Mouse (Mus musculus) brown adipose tissue, adult 24 weeks (tissue): ENCODE measurements around the gene Zfp422. TPM values are rescaled to one million over a fixed set of nuclear protein-coding genes. Genes with fewer than 3 reads are reported as not detected.
A peak's percentile ranks its signal among the peaks of the same experiment; 100 is the strongest.

Experiments used
- H3K27ac ChIP-seq: fragments of 200-500 bp; replicated peaks from 2 replicates; pipeline ENCODE4 v1.5.1; 2012; ENCODE audit warnings: low read depth, mild to moderate bottlenecking, low read length
- H3K4me1 ChIP-seq: fragments of 200-500 bp; 2 replicates; pipeline ENCODE4 v1.6.1; 2012; ENCODE audit warnings: low read length, mixed read lengths; ENCODE audit not compliant: control insufficient read depth, insufficient read depth, insufficient read length
- H3K4me3 ChIP-seq: fragments of 200-500 bp; 2 replicates; pipeline ENCODE4 v1.5.1; 2012; ENCODE audit warnings: low read depth, mild to moderate bottlenecking, low read length, moderate library complexity; ENCODE audit not compliant: insufficient read depth
- polyA plus RNA-seq: library from polyadenylated mRNA; stranded (reverse); fragments of >200 nt; gene quantifications from 2 replicates; pipeline ENCODE4 v1.2.4, GENCODE M21; 2012; ENCODE audit not compliant: missing spikeins, insufficient read depth, insufficient read length

The Zfp422 gene
- polyA plus RNA-seq, 1 experiment, result 10.3 TPM

DNA sequence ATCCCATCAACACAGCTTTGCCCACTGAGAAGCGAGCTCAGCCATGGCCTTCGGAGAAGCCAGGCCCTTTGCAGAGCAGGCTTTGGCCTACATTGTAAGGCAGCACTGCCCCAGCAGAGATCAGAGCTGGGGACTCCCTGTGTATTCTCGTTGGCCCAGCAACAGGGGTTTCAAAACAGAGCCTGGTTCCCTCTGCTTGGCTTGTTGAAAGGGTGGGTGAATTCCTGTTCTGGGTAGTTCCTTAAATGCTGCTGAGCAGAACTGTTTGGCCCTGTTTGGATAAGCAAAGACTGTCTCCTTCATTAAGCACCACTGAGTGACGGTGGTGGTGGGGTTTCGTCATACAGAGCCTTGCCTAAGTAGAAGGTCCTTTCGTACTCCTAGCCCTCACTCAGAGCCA is 35.2 kb upstream of the Zfp422 start:
- Histone ChIP-seq H3K4me3 (no peak overlapping the region), H3K27ac (peak overlapping the region; percentile 80), H3K4me1 (no peaks in the 10 kb centered on the region)

GRCm38 (mm10) chr6:116663364-116663763 is 34.6 kb upstream of the Zfp422 start:
- Histone ChIP-seq H3K4me3 (no peak overlapping the region), H3K4me1 (no peaks in the 10 kb centered on the region), H3K27ac (peak overlapping the region; percentile 53; the same call in 1 of the 2 replicates)

DNA sequence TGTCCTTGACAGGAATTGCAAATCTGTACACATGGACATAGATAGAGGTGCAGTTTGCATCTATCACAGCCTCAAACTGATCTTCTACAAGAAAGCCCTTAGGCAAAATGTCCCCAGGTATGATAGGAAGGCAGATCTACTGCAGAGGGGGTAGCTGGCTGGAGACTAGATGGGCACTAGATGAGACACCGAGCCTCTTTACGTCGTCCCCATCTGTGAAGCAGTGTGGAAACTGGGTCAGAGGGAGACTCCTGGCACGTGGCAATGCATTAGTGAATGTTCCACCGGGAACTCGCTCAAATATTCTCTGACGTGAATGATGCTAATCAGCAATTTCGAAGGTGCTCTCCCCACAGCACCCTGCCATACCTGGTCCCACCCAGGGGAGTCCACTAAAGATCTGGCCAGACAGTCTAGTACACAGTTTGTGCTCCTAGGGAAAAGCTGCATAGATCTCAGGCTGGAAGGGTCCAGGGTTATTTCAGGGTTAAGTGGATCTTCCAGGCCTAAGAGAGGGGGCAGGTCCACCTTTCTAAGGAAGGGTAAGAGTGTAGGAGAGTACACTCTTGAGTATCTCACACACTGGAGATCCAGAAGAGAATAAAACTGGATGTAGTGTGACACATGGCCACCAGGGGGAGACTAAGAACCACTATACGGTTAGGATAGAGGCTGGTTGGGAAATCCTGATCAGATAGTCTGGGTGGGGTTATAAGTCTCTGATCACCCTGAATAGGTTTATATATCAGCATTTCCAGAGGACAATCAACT is 25.1 kb upstream of the Zfp422 start:
- Histone ChIP-seq H3K4me1 (peaks cover 13% of the 10 kb centered on the region), H3K4me3 (no peak overlapping the region), H3K27ac (peak overlapping the region; percentile 51)

- Histone ChIP-seq H3K4me3 (peak overlapping the region; percentile 73; the same call in 1 of the 2 replicates), H3K4me1 (peaks cover 18% of the 10 kb centered on the region), H3K27ac (peak overlapping the region; percentile 91)
Measured at GRCm38 (mm10) chr6:116653191-116653590, 24.4 kb upstream of the Zfp422 start.

DNA sequence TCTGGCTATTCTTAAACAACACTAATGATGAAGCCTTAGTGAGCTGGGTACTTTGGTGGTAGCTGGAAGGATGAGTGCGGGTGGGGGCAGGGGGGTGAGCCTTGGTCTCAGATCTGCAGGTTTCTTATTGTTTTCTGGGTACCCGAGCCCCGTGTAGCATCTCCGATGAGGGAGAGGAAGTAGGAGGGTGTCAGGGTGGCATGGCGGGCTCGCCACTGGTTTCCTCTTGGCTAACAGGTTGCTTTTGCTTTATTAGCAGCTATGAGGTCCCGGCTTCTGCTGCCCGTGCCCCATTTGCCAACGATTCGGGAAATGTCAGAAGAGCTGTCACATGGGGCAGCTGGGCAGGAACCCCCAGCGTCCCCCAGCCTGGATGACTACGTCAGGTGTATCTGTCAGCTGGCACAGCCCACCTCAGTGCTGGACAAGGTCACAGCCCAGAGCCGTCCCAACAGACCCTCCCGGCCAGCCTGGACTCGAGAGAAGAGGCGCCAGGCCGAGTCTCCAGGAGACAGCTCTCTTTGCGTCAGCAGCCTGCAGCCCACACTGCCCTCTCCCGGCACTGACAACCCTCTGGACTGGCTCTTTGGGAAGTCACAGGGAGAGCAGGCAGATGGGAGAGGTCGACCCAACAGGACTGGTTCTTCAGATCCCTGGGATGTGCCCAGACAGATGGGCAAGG is 22.8 kb upstream of the Zfp422 start:
- Histone ChIP-seq H3K4me3 (peak overlapping the region; percentile 73), H3K27ac (peak overlapping the region; percentile 91), H3K4me1 (peaks cover 28% of the 10 kb centered on the region)

GRCm38 (mm10) chr6:116650406-116650805 is 21.6 kb upstream of the Zfp422 start, which contains the start of gene Depp1:
TSS of gene Depp1 (plus strand) at chr6:116650609.
- Histone ChIP-seq H3K4me3 (peak within 1 kb of the TSS; percentile 75), H3K4me1 (peaks cover 30% of the 10 kb centered on the region), H3K27ac (peak within 1 kb of the TSS; percentile 96)

DNA sequence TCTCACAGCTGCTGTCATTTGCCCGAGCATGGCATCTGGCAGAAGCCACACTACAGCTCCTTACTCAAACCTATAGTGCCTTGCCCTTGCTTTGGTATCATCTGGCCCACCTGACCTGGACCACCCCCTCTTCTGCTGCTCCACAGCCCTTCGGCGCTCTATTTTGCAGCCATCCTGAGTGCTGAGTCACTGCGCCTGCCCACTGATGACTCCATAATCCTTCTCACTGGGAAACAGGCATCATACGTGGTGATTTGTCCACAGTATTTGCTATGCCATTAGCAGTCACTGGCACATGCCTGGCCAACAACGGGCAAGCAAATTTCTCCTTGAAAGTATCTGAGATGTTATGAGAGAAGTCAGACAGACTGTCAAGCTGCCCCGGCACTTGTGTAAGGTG is 21.0 kb upstream of the Zfp422 start:
- Histone ChIP-seq H3K4me1 (peaks cover 36% of the 10 kb centered on the region), H3K27ac (peak overlapping the region; percentile 87), H3K4me3 (no peak overlapping the region)

GRCm38 (mm10) chr6:116647763-116648162 is 19.0 kb upstream of the Zfp422 start:
- H3K4me3 ChIP-seq, result no peak overlapping the region
- peaks cover 50% of the 10 kb centered on the region for H3K4me1 ChIP-seq
- peak overlapping the region; percentile 84 for H3K27ac ChIP-seq

DNA sequence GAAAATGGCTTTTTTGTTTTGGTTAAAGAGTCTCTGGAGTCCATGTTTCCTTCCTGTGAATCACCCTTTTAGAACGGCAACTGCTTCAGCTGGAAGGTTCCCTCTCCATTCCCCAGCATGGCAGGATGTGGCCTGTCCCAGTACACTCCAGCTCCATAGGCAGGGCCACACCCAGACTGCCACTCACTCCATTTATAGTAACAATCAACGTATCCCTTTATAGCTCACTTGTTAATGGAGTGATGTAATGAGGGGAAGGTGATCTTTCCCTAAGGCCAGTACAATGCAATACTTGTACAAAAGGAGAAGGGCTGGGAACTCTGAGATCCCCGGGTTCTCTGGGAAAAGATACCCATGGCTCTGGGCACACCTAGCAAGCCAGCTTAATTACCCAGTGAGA is 15.5 kb upstream of the Zfp422 start:
- H3K4me3 ChIP-seq, result no peak overlapping the region
- H3K4me1 ChIP-seq, result peaks cover 49% of the 10 kb centered on the region
- H3K27ac ChIP-seq, result peak overlapping the region; percentile 99

GRCm38 (mm10) chr6:116643881-116644280 is 15.1 kb upstream of the Zfp422 start:
- Histone ChIP-seq H3K27ac (peak overlapping the region; percentile 99), H3K4me3 (no peak overlapping the region), H3K4me1 (peaks cover 50% of the 10 kb centered on the region)

DNA sequence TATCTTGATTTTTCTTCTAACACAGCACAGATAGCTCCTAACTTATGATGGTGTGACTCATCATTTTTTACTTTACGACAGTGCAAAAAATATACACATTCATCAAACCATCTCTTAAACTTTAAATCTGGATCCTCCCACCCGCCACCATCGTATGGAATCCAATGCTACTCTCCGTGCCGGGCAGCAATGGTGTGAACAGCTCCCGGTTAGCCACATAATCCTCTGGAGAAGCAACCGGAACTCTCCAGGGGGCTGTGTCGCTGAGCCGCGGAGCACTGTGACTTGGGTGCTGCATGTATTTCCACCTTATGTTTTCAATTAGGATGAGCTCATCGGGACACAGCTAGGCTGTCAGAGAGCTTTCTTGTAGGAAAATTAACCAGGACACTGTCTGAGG is 14.1 kb upstream of the Zfp422 start:
- Histone ChIP-seq H3K27ac (peak overlapping the region; percentile 99), H3K4me1 (peaks cover 50% of the 10 kb centered on the region), H3K4me3 (no peak overlapping the region)

GRCm38 (mm10) chr6:116639663-116640062 is 10.9 kb upstream of the Zfp422 start:
- peaks cover 58% of the 10 kb centered on the region for H3K4me1 ChIP-seq
- peak overlapping the region; percentile 87 for H3K27ac ChIP-seq
- no peak overlapping the region for H3K4me3 ChIP-seq

- Histone ChIP-seq H3K27ac (peak overlapping the region; percentile 87), H3K4me1 (peaks cover 62% of the 10 kb centered on the region), H3K4me3 (no peak overlapping the region)
Measured at GRCm38 (mm10) chr6:116638871-116639270, 10.1 kb upstream of the Zfp422 start.

GRCm38 (mm10) chr6:116637496-116637895 is 8.7 kb upstream of the Zfp422 start:
- Histone ChIP-seq H3K4me1 (peaks cover 52% of the 10 kb centered on the region), H3K27ac (peak overlapping the region; percentile 87; the same call in 1 of the 2 replicates)

GRCm38 (mm10) chr6:116636581-116637235 is 7.9 kb upstream of the Zfp422 start:
- Histone ChIP-seq H3K4me3 (no peak overlapping the region), H3K4me1 (peaks cover 52% of the 10 kb centered on the region), H3K27ac (peak overlapping the region; percentile 97)

More at GRCm38 (mm10) chr6:116637496-116637895, 8.7 kb upstream of the Zfp422 start:
- no peak overlapping the region for H3K4me3 ChIP-seq
